Mouse (Mus musculus): ENCODE data around the gene Saxo2. TPM values are rescaled to one million over a fixed set of nuclear protein-coding genes. Genes with fewer than 3 reads are reported as not detected.

Gene Saxo2
- total RNA-seq (2021): 1 to 10 TPM; 2.6 to 3.9 TPM
- long read RNA-seq, experiment 1, partial matches to known transcripts: 0 of 1 reads
- long read RNA-seq, experiment 1, other reads (novel, unspliced or antisense): 0 of 1 reads
- long read RNA-seq, experiment 2, partial matches to known transcripts: 0 of 1 reads
- long read RNA-seq, experiment 2, other reads (novel, unspliced or antisense): 0 of 1 reads

- intact Hi-C loops (cut with DNase I): no loop called here
- DNase-seq: peak; percentile 90 to 94
These were observed at the start of gene Saxo2, which contains the start of gene Efl1 for GRCm38 (mm10) chr7:82648353-82649080. TSS of gene Saxo2 (minus strand) at chr7:82648528. TSS of gene Efl1 (plus strand) at chr7:82648614.

- DNase-seq: no peak
- intact Hi-C loops (cut with DNase I): no loop called here
These were observed 49.3 kb upstream of the Saxo2 start for GRCm38 (mm10) chr7:82697668-82698067.

GRCm38 (mm10) chr7:82691021-82691738, 42.9 kb upstream of the Saxo2 start:
- DNase-seq: no peak
- intact Hi-C loops (cut with DNase I): no loop called here

- peak; percentile 40 to 48 for DNase-seq
- intact Hi-C loops (cut with DNase I): no loop called here
These were observed 40.4 kb upstream of the Saxo2 start for GRCm38 (mm10) chr7:82688736-82689135.

GRCm38 (mm10) chr7:82679901-82680300, 31.6 kb upstream of the Saxo2 start:
- intact Hi-C loops (cut with DNase I): no loop called here
- no peak for DNase-seq

GRCm38 (mm10) chr7:82676834-82677233, 28.5 kb upstream of the Saxo2 start:
- intact Hi-C loops (cut with DNase I): no loop called here
- DNase-seq: no peak

GRCm38 (mm10) chr7:82676001-82676400, 27.7 kb upstream of the Saxo2 start:
- no peak for DNase-seq
- intact Hi-C loops (cut with DNase I): no loop called here

GRCm38 (mm10) chr7:82664604-82665003, 16.3 kb upstream of the Saxo2 start:
- intact Hi-C loops (cut with DNase I): no loop called here
- no peak for DNase-seq

GRCm38 (mm10) chr7:82649081-82649445, 735 bp upstream of the Saxo2 start:
- no peak for DNase-seq
- intact Hi-C loops (cut with DNase I): no loop called here

- intact Hi-C loops (cut with DNase I): no loop called here
- DNase-seq: no peak
These were observed 419 bp downstream of the Saxo2 start for GRCm38 (mm10) chr7:82647909-82648308.

GRCm38 (mm10) chr7:82647183-82647582, 1.1 kb downstream of the Saxo2 start:
- DNase-seq: no peak
- intact Hi-C loops (cut with DNase I): no loop called here

- intact Hi-C loops (cut with DNase I): no loop called here
- DNase-seq: peak; percentile 58 to 71
These were observed 23.0 kb downstream of the Saxo2 start for GRCm38 (mm10) chr7:82625342-82625741.

- DNase-seq: peak in 1 of 2 experiments; percentile 10
- intact Hi-C loops (cut with DNase I): loop anchor here (10.0 kb wide), 1 partner anchor 105 kb away; no protein-coding TSS in a partner anchor
These were observed 38.7 kb downstream of the Saxo2 start for GRCm38 (mm10) chr7:82609629-82610028.

- DNase-seq: no peak
- intact Hi-C loops (cut with DNase I): no loop called here
These were observed 42.9 kb downstream of the Saxo2 start for GRCm38 (mm10) chr7:82605425-82605824.

GRCm38 (mm10) chr7:82602008-82602407, 46.3 kb downstream of the Saxo2 start:
- intact Hi-C loops (cut with DNase I): no loop called here
- no peak for DNase-seq

GRCm38 (mm10) chr7:82590931-82591330, 57.4 kb downstream of the Saxo2 start:
- intact Hi-C loops (cut with DNase I): no loop called here
- no peak for DNase-seq

Other genes starting within 250 kb of the Saxo2 start
- 10 to 100 TPM; 11.1 to 11.9 TPM for gene Efl1, start 86 bp upstream of the Saxo2 start, total RNA-seq (2021)
- gene Mex3b, start 218.8 kb upstream of the Saxo2 start, total RNA-seq (2021): 1 to 10 TPM; 4.1 to 5.2 TPM

Data from heart, postnatal 14 days (tissue).